Mouse (Mus musculus): Measurements from ENCODE around the gene Ephb4. TPM values are rescaled to one million over a fixed set of nuclear protein-coding genes. Genes with fewer than 3 reads are reported as not detected.

Gene Ephb4
- polyA plus RNA-seq, 2 experiments = 78.1 to 102 TPM

GRCm38 (mm10) chr5:137374521-137375080, 24.7 kb downstream of the Ephb4 start:
- Histone ChIP-seq H3K27ac (replicated peaks; ENCODE audit: low read depth, low read length) (0 out of 2 replicates have a peak overlapping the region, but pooled peaks have one; percentile 3), H3K4me2 (replicated peaks; ENCODE audit: low read depth, low read length, severe bottlenecking) (no peak overlapping the region)

DNA sequence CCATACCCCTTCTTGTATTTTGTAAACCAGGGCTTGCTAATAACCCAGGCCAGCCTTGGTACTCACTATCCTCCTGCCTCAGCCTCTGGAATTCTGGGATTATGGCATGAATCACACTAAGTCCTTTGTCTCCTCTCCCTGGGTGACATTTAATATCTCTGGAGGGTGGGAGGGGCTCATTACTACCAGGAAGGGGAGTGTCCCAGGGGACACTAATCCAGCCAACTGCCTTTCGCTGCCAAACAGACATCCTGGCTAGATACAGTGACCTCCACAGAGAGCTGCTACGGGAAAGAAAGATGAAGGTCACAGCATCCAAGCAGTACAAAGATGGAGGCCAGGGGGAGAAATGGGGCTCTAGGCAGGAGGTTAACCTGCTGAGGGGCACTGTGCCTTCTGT, 25.7 kb downstream of the Ephb4 start:
- WGBS = 43% methylated on average over 2 of the region's 2 CpGs
- peak; percentile 70 for DNase-seq (ENCODE audit: low spot score)
- Histone ChIP-seq H3K27ac (replicated peaks; ENCODE audit: low read depth, low read length) (peak overlapping the region; percentile 26; the same call in 1 of the 2 replicates), H3K9ac (ENCODE audit: low read depth, low read length, severe bottlenecking) (no peak overlapping the region), H3K4me3 (replicated peaks; ENCODE audit: low read length) (no peak overlapping the region), H3K9me3 (ENCODE audit: control insufficient read depth, low read length) (no peaks in the 10 kb centered on the region), H3K4me2 (replicated peaks; ENCODE audit: low read depth, low read length, severe bottlenecking) (no peak overlapping the region), H3K27me3 (ENCODE audit: control insufficient read depth, insufficient read depth, low read length) (no peaks in the 10 kb centered on the region), H3K4me1 (ENCODE audit: control insufficient read depth, insufficient read depth, low read length) (0 out of 2 replicates have a peak, but pooled peaks cover 3% of the 10 kb centered on the region), H3K36me3 (ENCODE audit: control insufficient read depth, insufficient read depth, low read length) (peaks cover 48% of the 10 kb centered on the region)
- TF ChIP-seq POLR2A (IDR thresholded peaks at IDR 0.05; ENCODE audit: borderline replicate concordance, extremely low read depth, insufficient read depth, insufficient read length) = no peak
- no peak for ATAC-seq (ENCODE audit: low FRiP score, low read depth)

More at GRCm38 (mm10) chr5:137374521-137375080, 24.7 kb downstream of the Ephb4 start:
- H3K36me3 ChIP-seq (ENCODE audit: control insufficient read depth, insufficient read depth, low read length) = peaks cover 58% of the 10 kb centered on the region
- no peak for DNase-seq (ENCODE audit: low spot score)
- no peak overlapping the region for H3K9ac ChIP-seq (ENCODE audit: low read depth, low read length, severe bottlenecking)
- whole genome bisulfite sequencing = 71% methylated on average over 4 of the region's 4 CpGs
- no peaks in the 10 kb centered on the region for H3K27me3 ChIP-seq (ENCODE audit: control insufficient read depth, insufficient read depth, low read length)
- TF ChIP-seq POLR2A (IDR thresholded peaks at IDR 0.05; ENCODE audit: borderline replicate concordance, extremely low read depth, insufficient read depth, insufficient read length) = no peak
- ATAC-seq (ENCODE audit: low FRiP score, low read depth) = no peak
- H3K4me3 ChIP-seq (replicated peaks; ENCODE audit: low read length) = no peak overlapping the region
- H3K9me3 ChIP-seq (ENCODE audit: control insufficient read depth, low read length) = no peaks in the 10 kb centered on the region
- 0 out of 2 replicates have a peak, but pooled peaks cover 3% of the 10 kb centered on the region for H3K4me1 ChIP-seq (ENCODE audit: control insufficient read depth, insufficient read depth, low read length)

- Histone ChIP-seq H3K4me1 (ENCODE audit: control insufficient read depth, insufficient read depth, low read length) (0 out of 2 replicates have a peak, but pooled peaks cover 3% of the 10 kb centered on the region), H3K36me3 (ENCODE audit: control insufficient read depth, insufficient read depth, low read length) (peaks cover 42% of the 10 kb centered on the region), H3K9me3 (ENCODE audit: control insufficient read depth, low read length) (no peaks in the 10 kb centered on the region), H3K27me3 (ENCODE audit: control insufficient read depth, insufficient read depth, low read length) (no peaks in the 10 kb centered on the region), H3K27ac (replicated peaks; ENCODE audit: low read depth, low read length) (no peak overlapping the region), H3K4me3 (replicated peaks; ENCODE audit: low read length) (no peak overlapping the region), H3K4me2 (replicated peaks; ENCODE audit: low read depth, low read length, severe bottlenecking) (no peak overlapping the region), H3K9ac (ENCODE audit: low read depth, low read length, severe bottlenecking) (no peak overlapping the region)
- DNase-seq (ENCODE audit: low spot score) (no peak), ATAC-seq (ENCODE audit: low FRiP score, low read depth) (0 out of 2 replicates have a peak, but pooled peaks have one; percentile 7)
- 37% methylated on average over 7 of the region's 7 CpGs for WGBS
- TF ChIP-seq POLR2A (IDR thresholded peaks at IDR 0.05; ENCODE audit: borderline replicate concordance, extremely low read depth, insufficient read depth, insufficient read length) = no peak
These were observed 26.3 kb downstream of the Ephb4 start for GRCm38 (mm10) chr5:137376198-137376597.

- H3K4me2 ChIP-seq (replicated peaks; ENCODE audit: low read depth, low read length, severe bottlenecking) = peak overlapping the region; percentile 32; the same call in 1 of the 2 replicates
- WGBS = 50% methylated on average over 9 of the region's 9 CpGs
- H3K27ac ChIP-seq (replicated peaks; ENCODE audit: low read depth, low read length) = no peak overlapping the region
- H3K9me3 ChIP-seq (ENCODE audit: control insufficient read depth, low read length) = no peaks in the 10 kb centered on the region
- H3K36me3 ChIP-seq (ENCODE audit: control insufficient read depth, insufficient read depth, low read length) = peaks cover 37% of the 10 kb centered on the region
- H3K9ac ChIP-seq (ENCODE audit: low read depth, low read length, severe bottlenecking) = no peak overlapping the region
- no peak for DNase-seq (ENCODE audit: low spot score)
- H3K27me3 ChIP-seq (ENCODE audit: control insufficient read depth, insufficient read depth, low read length) = no peaks in the 10 kb centered on the region
- H3K4me3 ChIP-seq (replicated peaks; ENCODE audit: low read length) = no peak overlapping the region
- no peak for TF ChIP-seq POLR2A (IDR thresholded peaks at IDR 0.05; ENCODE audit: borderline replicate concordance, extremely low read depth, insufficient read depth, insufficient read length)
- 0 out of 2 replicates have a peak, but pooled peaks cover 3% of the 10 kb centered on the region for H3K4me1 ChIP-seq (ENCODE audit: control insufficient read depth, insufficient read depth, low read length)
- ATAC-seq (ENCODE audit: low FRiP score, low read depth) = peak; percentile 14; the same call in 1 of the 2 replicates
These were observed 26.8 kb downstream of the Ephb4 start for GRCm38 (mm10) chr5:137376722-137377121.

DNA sequence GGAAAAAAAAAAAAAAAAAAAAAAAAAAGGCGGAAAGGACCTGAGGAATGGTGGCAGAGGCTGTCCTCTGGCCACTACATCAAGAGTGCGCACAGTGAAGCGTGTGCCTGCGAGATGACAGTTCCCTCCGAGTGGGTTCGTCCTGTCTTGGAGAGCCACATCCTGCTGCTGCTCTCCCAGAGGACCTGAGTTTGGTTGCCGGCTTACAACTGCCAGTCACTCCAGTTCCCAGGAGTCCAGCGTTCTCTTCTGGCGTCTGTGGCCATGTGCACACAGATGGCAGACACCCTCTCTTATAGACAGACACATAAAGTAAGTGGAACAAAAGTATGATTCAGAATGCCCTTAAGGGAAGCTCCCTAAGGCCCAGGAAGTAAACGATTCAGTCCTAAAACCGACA, 27.3 kb downstream of the Ephb4 start:
- ATAC-seq (ENCODE audit: low FRiP score, low read depth) (peak; percentile 14; the same call in 1 of the 2 replicates), DNase-seq (ENCODE audit: low spot score) (no peak)
- Histone ChIP-seq H3K4me1 (ENCODE audit: control insufficient read depth, insufficient read depth, low read length) (0 out of 2 replicates have a peak, but pooled peaks cover 3% of the 10 kb centered on the region), H3K27me3 (ENCODE audit: control insufficient read depth, insufficient read depth, low read length) (no peaks in the 10 kb centered on the region), H3K27ac (replicated peaks; ENCODE audit: low read depth, low read length) (no peak overlapping the region), H3K36me3 (ENCODE audit: control insufficient read depth, insufficient read depth, low read length) (peaks cover 32% of the 10 kb centered on the region), H3K4me3 (replicated peaks; ENCODE audit: low read length) (no peak overlapping the region), H3K4me2 (replicated peaks; ENCODE audit: low read depth, low read length, severe bottlenecking) (peak overlapping the region; percentile 32), H3K9ac (ENCODE audit: low read depth, low read length, severe bottlenecking) (no peak overlapping the region), H3K9me3 (ENCODE audit: control insufficient read depth, low read length) (no peaks in the 10 kb centered on the region)
- TF ChIP-seq POLR2A (IDR thresholded peaks at IDR 0.05; ENCODE audit: borderline replicate concordance, extremely low read depth, insufficient read depth, insufficient read length) = no peak
- 16% methylated on average over 10 of the region's 11 CpGs for WGBS
